Mouse (Mus musculus) liver, embryonic 13.5 days (tissue): ENCODE measurements around the gene Prmt8. TPM values are rescaled to one million over a fixed set of nuclear protein-coding genes. Genes with fewer than 3 reads are reported as not detected.

Source experiments
- ATAC-seq: fragments of 200-750 bp; cut with Nextera tagmentation; 2 replicates; pipeline ENCODE4 v1.8.0; 2017; ENCODE audit warnings: low read depth, mild to moderate bottlenecking, moderate number of reproducible peaks, moderate library complexity
- DNase-seq: peaks from one replicate; pipeline ENCODE4 v3.0.0; 2022
- H3K27ac ChIP-seq: fragments of 300-500 bp; sonication (generic); 2 replicates; pipeline ENCODE4 v1.5.1; 2015; ENCODE audit warnings: moderate library complexity, mild to moderate bottlenecking, inconsistent platforms
- H3K27me3 ChIP-seq: fragments of 300-500 bp; sonication (generic); 2 replicates; pipeline ENCODE4 v1.6.1; 2015; ENCODE audit warnings: mild to moderate bottlenecking, inconsistent platforms
- H3K36me3 ChIP-seq: fragments of 300-500 bp; sonication (generic); 2 replicates; pipeline ENCODE4 v1.6.1; 2015; ENCODE audit warnings: mild to moderate bottlenecking, inconsistent platforms
- H3K4me1 ChIP-seq: fragments of 300-500 bp; sonication (generic); replicated peaks from 2 replicates; pipeline ENCODE4 v1.6.1; 2015; ENCODE audit warnings: inconsistent platforms
- H3K4me2 ChIP-seq: fragments of 300-500 bp; sonication (generic); 2 replicates; pipeline ENCODE4 v1.6.1; 2015; ENCODE audit warnings: inconsistent platforms, mild to moderate bottlenecking, moderate library complexity
- H3K4me3 ChIP-seq: fragments of 300-500 bp; sonication (generic); replicated peaks from 2 replicates; pipeline ENCODE4 v1.5.1; 2015; ENCODE audit warnings: mild to moderate bottlenecking, inconsistent platforms
- H3K9ac ChIP-seq: fragments of 300-500 bp; sonication (generic); 2 replicates; pipeline ENCODE4 v1.6.1; 2015; ENCODE audit warnings: mild to moderate bottlenecking, inconsistent platforms
- H3K9me3 ChIP-seq: fragments of 300-500 bp; sonication (generic); replicated peaks from 2 replicates; pipeline ENCODE4 v1.6.1; 2016; ENCODE audit warnings: inconsistent platforms
- WGBS: fragments of 180-500 bp; shearing (Covaris S2); methylation state at CpG from one replicate; pipeline ENCODE4 v1.1.7; 2015; ENCODE audit not compliant: insufficient replicate concordance; 5-methylcytosine and 5-hydroxymethylcytosine counted together
- polyA plus RNA-seq: library from polyadenylated mRNA; unstranded; fragments of >200 nt; fragmentation: Nextera tagmentation; extraction: Ambion mirVana; gene quantifications from 2 replicates; pipeline ENCODE4 v1.2.1, GENCODE M21; 2015

Prmt8 gene
- polyA plus RNA-seq, 1 experiment from 2014 or later, result 0.05 TPM

- ATAC-seq, result no peak
- Histone ChIP-seq H3K36me3 (no peaks in the 10 kb centered on the region), H3K4me1 (no peaks in the 10 kb centered on the region), H3K27ac (no peak overlapping the region), H3K4me3 (no peak overlapping the region), H3K27me3 (no peaks in the 10 kb centered on the region), H3K9ac (no peak overlapping the region), H3K9me3 (no peaks in the 10 kb centered on the region), H3K4me2 (no peak overlapping the region)
- WGBS, result 62% methylated on average over 13 of the region's 13 CpGs
- DNase-seq, result no peak
These were observed 33.9 kb downstream of the Prmt8 start for GRCm38 (mm10) chr6:127735130-127735981.

GRCm38 (mm10) chr6:127723126-127723525 is 46.1 kb downstream of the Prmt8 start:
- Histone ChIP-seq H3K4me1 (no peaks in the 10 kb centered on the region), H3K4me2 (no peak overlapping the region), H3K9ac (no peak overlapping the region), H3K27ac (no peak overlapping the region), H3K27me3 (no peaks in the 10 kb centered on the region), H3K36me3 (no peaks in the 10 kb centered on the region), H3K4me3 (no peak overlapping the region), H3K9me3 (no peaks in the 10 kb centered on the region)
- WGBS, result 30% methylated on average over 8 of the region's 8 CpGs
- DNase-seq (no peak), ATAC-seq (no peak)

- 82% methylated on average over 14 of the region's 14 CpGs for WGBS
- Histone ChIP-seq H3K27me3 (no peaks in the 10 kb centered on the region), H3K4me3 (no peak overlapping the region), H3K4me1 (no peaks in the 10 kb centered on the region), H3K4me2 (no peak overlapping the region), H3K9me3 (no peaks in the 10 kb centered on the region), H3K9ac (no peak overlapping the region), H3K36me3 (no peaks in the 10 kb centered on the region), H3K27ac (no peak overlapping the region)
- DNase-seq (no peak), ATAC-seq (no peak)
These were observed 49.4 kb downstream of the Prmt8 start for GRCm38 (mm10) chr6:127719875-127720274.

GRCm38 (mm10) chr6:127717239-127718137 is 51.8 kb downstream of the Prmt8 start:
- no peak for DNase-seq
- H3K4me2 ChIP-seq, result no peak overlapping the region
- no peaks in the 10 kb centered on the region for H3K36me3 ChIP-seq
- no peaks in the 10 kb centered on the region for H3K4me1 ChIP-seq
- no peak overlapping the region for H3K9ac ChIP-seq
- no peaks in the 10 kb centered on the region for H3K27me3 ChIP-seq
- no peak for ATAC-seq
- H3K27ac ChIP-seq, result no peak overlapping the region
- no peak overlapping the region for H3K4me3 ChIP-seq
- WGBS, result 61% methylated on average over 21 of the region's 21 CpGs
- no peaks in the 10 kb centered on the region for H3K9me3 ChIP-seq

- no peaks in the 10 kb centered on the region for H3K36me3 ChIP-seq
- 69% methylated on average over 5 of the region's 5 CpGs for WGBS
- no peak overlapping the region for H3K4me2 ChIP-seq
- no peaks in the 10 kb centered on the region for H3K27me3 ChIP-seq
- no peak for ATAC-seq
- no peak overlapping the region for H3K27ac ChIP-seq
- H3K4me3 ChIP-seq, result no peak overlapping the region
- DNase-seq, result no peak
- H3K9me3 ChIP-seq, result no peaks in the 10 kb centered on the region
- no peaks in the 10 kb centered on the region for H3K4me1 ChIP-seq
- no peak overlapping the region for H3K9ac ChIP-seq
These were observed 53.8 kb downstream of the Prmt8 start for GRCm38 (mm10) chr6:127715428-127715827.

GRCm38 (mm10) chr6:127714906-127715305 is 54.4 kb downstream of the Prmt8 start:
- no peak overlapping the region for H3K27ac ChIP-seq
- H3K9me3 ChIP-seq, result no peaks in the 10 kb centered on the region
- no peaks in the 10 kb centered on the region for H3K27me3 ChIP-seq
- no peak overlapping the region for H3K9ac ChIP-seq
- H3K36me3 ChIP-seq, result no peaks in the 10 kb centered on the region
- DNase-seq (no peak), ATAC-seq (no peak)
- WGBS, result 72% methylated on average over 5 of the region's 5 CpGs
- H3K4me3 ChIP-seq, result no peak overlapping the region
- no peaks in the 10 kb centered on the region for H3K4me1 ChIP-seq
- no peak overlapping the region for H3K4me2 ChIP-seq

- H3K4me1 ChIP-seq, result no peaks in the 10 kb centered on the region
- H3K9ac ChIP-seq, result no peak overlapping the region
- DNase-seq, result no peak
- H3K4me2 ChIP-seq, result no peak overlapping the region
- H3K36me3 ChIP-seq, result no peaks in the 10 kb centered on the region
- no peak for ATAC-seq
- H3K4me3 ChIP-seq, result no peak overlapping the region
- no peak overlapping the region for H3K27ac ChIP-seq
- no peaks in the 10 kb centered on the region for H3K27me3 ChIP-seq
- WGBS, result 35% methylated on average over 1 of the region's 1 CpGs
- H3K9me3 ChIP-seq, result no peaks in the 10 kb centered on the region
These were observed 61.0 kb downstream of the Prmt8 start for GRCm38 (mm10) chr6:127708218-127708628.

GRCm38 (mm10) chr6:127701036-127701783 is 68.1 kb downstream of the Prmt8 start:
- 46% methylated on average over 9 of the region's 11 CpGs for WGBS
- H3K9ac ChIP-seq, result no peak overlapping the region
- H3K27ac ChIP-seq, result no peak overlapping the region
- no peaks in the 10 kb centered on the region for H3K9me3 ChIP-seq
- DNase-seq (no peak), ATAC-seq (no peak)
- no peak overlapping the region for H3K4me2 ChIP-seq
- no peaks in the 10 kb centered on the region for H3K4me1 ChIP-seq
- no peak overlapping the region for H3K4me3 ChIP-seq
- no peaks in the 10 kb centered on the region for H3K27me3 ChIP-seq
- H3K36me3 ChIP-seq, result no peaks in the 10 kb centered on the region

- no peaks in the 10 kb centered on the region for H3K36me3 ChIP-seq
- H3K9ac ChIP-seq, result no peak overlapping the region
- no peaks in the 10 kb centered on the region for H3K27me3 ChIP-seq
- H3K9me3 ChIP-seq, result no peaks in the 10 kb centered on the region
- ATAC-seq (no peak), DNase-seq (no peak)
- no peaks in the 10 kb centered on the region; the same call in 1 of the 2 replicates for H3K4me1 ChIP-seq
- H3K4me3 ChIP-seq, result no peak overlapping the region
- no peak overlapping the region for H3K4me2 ChIP-seq
- H3K27ac ChIP-seq, result no peak overlapping the region
- 71% methylated on average over 7 of the region's 7 CpGs for WGBS
These were observed 75.6 kb downstream of the Prmt8 start for GRCm38 (mm10) chr6:127693681-127694080.

GRCm38 (mm10) chr6:127692298-127692697 is 77.0 kb downstream of the Prmt8 start:
- DNase-seq (no peak), ATAC-seq (no peak)
- H3K27me3 ChIP-seq, result no peaks in the 10 kb centered on the region
- 30% methylated on average over 7 of the region's 7 CpGs for WGBS
- no peaks in the 10 kb centered on the region for H3K36me3 ChIP-seq
- no peak overlapping the region for H3K4me2 ChIP-seq
- H3K9me3 ChIP-seq, result no peaks in the 10 kb centered on the region
- H3K4me1 ChIP-seq, result no peaks in the 10 kb centered on the region; the same call in 1 of the 2 replicates
- H3K9ac ChIP-seq, result no peak overlapping the region
- H3K4me3 ChIP-seq, result no peak overlapping the region
- no peak overlapping the region for H3K27ac ChIP-seq
